Mouse (Mus musculus) embryonic facial prominence, embryonic 15.5 days (tissue): ENCODE results near the gene Prss22. TPM values are rescaled to one million over a fixed set of nuclear protein-coding genes. Genes with fewer than 3 reads are reported as not detected.

Experiments
- ATAC-seq: fragments of 200-750 bp; cut with Nextera tagmentation; 2 replicates; pipeline ENCODE4 v1.8.0; 2017; ENCODE audit warnings: low read depth, moderate TSS enrichment; ENCODE audit not compliant: insufficient number of reproducible peaks, low FRiP score, low TSS enrichment
- H3K27ac ChIP-seq: fragments of 300-500 bp; sonication (generic); replicated peaks from 2 replicates; pipeline ENCODE4 v1.5.1; 2015; ENCODE audit warnings: mild to moderate bottlenecking, inconsistent platforms
- H3K27me3 ChIP-seq: fragments of 300-500 bp; sonication (generic); 2 replicates; pipeline ENCODE4 v1.6.1; 2015; ENCODE audit warnings: inconsistent platforms
- H3K36me3 ChIP-seq: fragments of 300-500 bp; sonication (generic); 2 replicates; pipeline ENCODE4 v1.6.1; 2015; ENCODE audit warnings: mild to moderate bottlenecking, inconsistent platforms
- H3K4me1 ChIP-seq: fragments of 300-500 bp; sonication (generic); 2 replicates; pipeline ENCODE4 v1.6.1; 2015; ENCODE audit warnings: inconsistent platforms
- H3K4me2 ChIP-seq: fragments of 300-500 bp; sonication (generic); replicated peaks from 2 replicates; pipeline ENCODE4 v1.6.1; 2015; ENCODE audit warnings: mild to moderate bottlenecking, inconsistent platforms
- H3K4me3 ChIP-seq: fragments of 300-500 bp; sonication (generic); replicated peaks from 2 replicates; pipeline ENCODE4 v1.5.1; 2015; ENCODE audit warnings: mild to moderate bottlenecking, inconsistent platforms
- H3K9ac ChIP-seq: fragments of 300-500 bp; sonication (generic); 2 replicates; pipeline ENCODE4 v1.6.1; 2015; ENCODE audit warnings: inconsistent platforms
- H3K9me3 ChIP-seq: fragments of 300-500 bp; sonication (generic); replicated peaks from 2 replicates; pipeline ENCODE4 v1.6.1; 2016; ENCODE audit warnings: inconsistent platforms
- WGBS: fragments of 180-500 bp; shearing (Covaris S2); methylation state at CpG from one replicate; pipeline ENCODE4 v1.1.7; 2015; 5-methylcytosine and 5-hydroxymethylcytosine counted together
- polyA plus RNA-seq: library from polyadenylated mRNA; unstranded; fragments of >200 nt; fragmentation: Nextera tagmentation; extraction: Ambion mirVana; gene quantifications from 2 replicates; pipeline ENCODE4 v1.2.1, GENCODE M21; 2015

Gene Prss22
- polyA plus RNA-seq, 1 experiment from 2014 or later: 3.4 TPM

DNA sequence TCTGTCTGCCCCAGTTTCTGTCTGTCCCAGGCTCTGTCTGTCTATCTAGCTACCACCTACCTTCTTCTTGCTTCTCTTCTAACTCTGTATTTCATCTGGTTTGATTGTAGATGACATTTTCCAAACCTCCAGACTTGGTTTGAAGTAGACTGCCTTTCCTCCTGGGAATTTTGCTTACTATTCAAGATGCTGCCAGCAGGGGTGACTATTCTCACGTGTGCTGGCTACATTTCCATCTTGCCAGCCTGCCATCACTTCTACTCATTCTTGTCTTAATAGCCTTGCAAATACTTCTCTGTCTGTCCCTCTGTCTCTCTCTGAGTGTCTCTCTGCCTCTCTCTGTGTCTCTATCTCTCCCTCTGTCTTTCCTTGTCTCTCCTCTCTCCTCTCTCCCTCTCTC lies 2.5 kb downstream of the Prss22 start:
- Histone ChIP-seq H3K27ac (no peak overlapping the region), H3K4me1 (peaks cover 15% of the 10 kb centered on the region), H3K9me3 (no peaks in the 10 kb centered on the region), H3K36me3 (no peaks in the 10 kb centered on the region), H3K4me3 (no peak overlapping the region), H3K27me3 (no peaks in the 10 kb centered on the region), H3K9ac (no peak overlapping the region), H3K4me2 (no peak overlapping the region)
- WGBS: 35% methylated on average over 1 of the region's 1 CpGs
- ATAC-seq: no peak

DNA sequence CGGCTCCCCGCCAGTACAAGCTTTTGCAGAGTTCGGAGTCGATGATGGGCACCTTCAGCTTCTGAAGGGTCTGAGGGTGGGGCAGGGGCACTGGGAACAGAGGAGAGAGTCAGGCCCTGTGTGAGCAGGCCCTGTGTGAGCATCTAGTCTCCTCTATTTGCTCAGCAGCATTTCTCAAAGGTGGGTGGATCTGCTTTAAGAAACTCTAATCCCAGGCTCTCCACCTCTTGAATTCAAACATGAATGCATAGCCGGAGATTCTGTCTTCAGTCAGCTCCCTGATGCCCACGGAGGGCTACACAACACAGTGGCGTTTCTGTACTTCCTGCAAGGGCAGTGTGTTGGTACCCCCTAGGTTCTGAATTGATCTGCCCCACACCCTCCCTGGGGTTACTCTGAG lies 3.2 kb downstream of the Prss22 start:
- H3K4me3 ChIP-seq: no peak overlapping the region
- no peaks in the 10 kb centered on the region for H3K9me3 ChIP-seq
- H3K27me3 ChIP-seq: no peaks in the 10 kb centered on the region
- WGBS: 63% methylated on average over 7 of the region's 7 CpGs
- H3K36me3 ChIP-seq: no peaks in the 10 kb centered on the region
- no peak overlapping the region for H3K9ac ChIP-seq
- H3K27ac ChIP-seq: no peak overlapping the region
- H3K4me1 ChIP-seq: peaks cover 15% of the 10 kb centered on the region
- H3K4me2 ChIP-seq: no peak overlapping the region
- ATAC-seq: no peak

DNA sequence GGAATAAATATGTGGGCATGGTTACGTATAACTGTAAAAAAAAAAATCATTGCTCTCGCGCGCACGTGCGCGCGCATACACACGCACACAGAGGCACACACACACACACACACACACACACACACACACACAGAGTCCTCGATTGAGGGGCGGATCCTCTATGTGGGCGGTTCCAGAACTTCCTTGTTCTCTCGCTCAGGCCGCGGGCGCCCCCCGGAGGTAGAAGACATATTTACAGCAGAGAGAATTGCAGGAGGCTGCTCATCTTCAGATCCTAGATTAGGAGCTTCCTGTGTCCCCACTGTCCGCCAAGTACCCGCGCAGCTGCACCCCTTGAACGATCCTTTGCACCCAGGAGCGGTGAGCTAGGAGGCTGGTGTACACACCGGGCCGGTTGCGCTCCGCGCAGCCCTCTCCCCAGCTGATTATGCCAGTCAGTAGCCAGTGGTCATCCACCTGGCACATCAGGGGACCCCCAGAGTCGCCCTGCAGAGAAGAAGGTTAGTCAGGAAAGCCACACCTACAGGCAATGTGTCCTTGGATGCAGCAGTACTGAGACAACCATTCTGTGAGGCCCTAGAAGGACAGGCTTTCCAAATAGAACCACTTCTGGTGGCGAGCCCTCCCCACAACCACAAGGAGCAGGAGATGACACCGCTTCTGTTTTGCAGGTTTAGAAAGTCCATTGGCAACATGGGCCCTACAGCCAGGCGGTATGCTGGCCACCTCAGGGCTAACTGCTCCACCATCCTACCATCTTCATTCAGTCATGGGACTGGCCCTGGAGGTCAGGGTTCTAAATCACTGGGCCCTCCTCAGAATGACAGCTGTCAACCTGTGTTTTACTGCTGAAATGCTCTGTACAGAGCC lies 4.1 kb downstream of the Prss22 start:
- H3K36me3 ChIP-seq: no peaks in the 10 kb centered on the region
- peak; percentile 58; the same call in 1 of the 2 replicates for ATAC-seq
- H3K4me2 ChIP-seq: peak overlapping the region; percentile 57
- no peak overlapping the region for H3K27ac ChIP-seq
- 9% methylated on average over 31 of the region's 31 CpGs for WGBS
- no peaks in the 10 kb centered on the region for H3K27me3 ChIP-seq
- peak overlapping the region; percentile 35 for H3K9ac ChIP-seq
- H3K4me3 ChIP-seq: peak overlapping the region; percentile 32
- H3K9me3 ChIP-seq: no peaks in the 10 kb centered on the region
- H3K4me1 ChIP-seq: peaks cover 15% of the 10 kb centered on the region

DNA sequence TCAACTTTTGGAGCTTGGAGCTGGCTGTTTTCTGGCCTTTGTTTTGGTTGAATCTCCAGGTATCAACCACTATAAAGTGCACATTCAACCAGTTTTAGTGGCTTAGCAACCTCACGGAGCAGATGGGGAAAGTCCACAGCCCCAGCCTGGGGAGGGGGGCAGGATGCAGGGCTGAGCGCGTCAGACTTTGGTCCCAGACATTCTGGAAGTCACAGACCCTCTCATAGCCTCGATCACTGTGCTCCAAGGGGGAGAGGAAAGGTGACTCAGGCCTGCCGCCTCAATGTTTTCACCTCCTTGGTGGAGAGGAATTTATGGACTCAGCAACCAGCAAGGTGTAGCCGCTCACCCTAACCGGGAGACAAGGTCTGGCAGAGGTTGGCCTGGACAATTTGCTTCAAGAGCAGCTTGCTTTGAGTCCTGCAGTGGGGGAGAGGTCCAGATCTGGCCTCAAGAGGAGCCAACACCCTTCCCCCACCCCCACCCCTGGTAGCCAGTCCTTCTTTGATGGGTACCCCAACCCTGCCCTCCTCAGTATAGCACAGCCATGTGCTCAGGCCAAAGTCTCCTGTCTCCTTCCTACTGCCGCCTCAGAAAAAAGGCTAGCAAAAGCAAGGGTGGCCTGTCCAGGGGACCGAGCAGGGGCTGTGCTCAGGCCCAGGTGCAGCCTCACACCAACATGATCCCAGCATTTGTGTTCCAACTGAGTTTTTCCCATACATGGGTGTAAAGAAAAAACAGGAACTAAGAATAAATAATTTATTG lies 4.9 kb downstream of the Prss22 start:
- whole genome bisulfite sequencing: 68% methylated on average over 9 of the region's 9 CpGs
- no peaks in the 10 kb centered on the region for H3K36me3 ChIP-seq
- ATAC-seq: no peak
- no peaks in the 10 kb centered on the region for H3K9me3 ChIP-seq
- peak overlapping the region; percentile 32 for H3K4me3 ChIP-seq
- H3K27ac ChIP-seq: no peak overlapping the region
- H3K4me2 ChIP-seq: peak overlapping the region; percentile 57
- H3K27me3 ChIP-seq: no peaks in the 10 kb centered on the region
- H3K4me1 ChIP-seq: peaks cover 9% of the 10 kb centered on the region; the same call in 1 of the 2 replicates
- H3K9ac ChIP-seq: no peak overlapping the region

DNA sequence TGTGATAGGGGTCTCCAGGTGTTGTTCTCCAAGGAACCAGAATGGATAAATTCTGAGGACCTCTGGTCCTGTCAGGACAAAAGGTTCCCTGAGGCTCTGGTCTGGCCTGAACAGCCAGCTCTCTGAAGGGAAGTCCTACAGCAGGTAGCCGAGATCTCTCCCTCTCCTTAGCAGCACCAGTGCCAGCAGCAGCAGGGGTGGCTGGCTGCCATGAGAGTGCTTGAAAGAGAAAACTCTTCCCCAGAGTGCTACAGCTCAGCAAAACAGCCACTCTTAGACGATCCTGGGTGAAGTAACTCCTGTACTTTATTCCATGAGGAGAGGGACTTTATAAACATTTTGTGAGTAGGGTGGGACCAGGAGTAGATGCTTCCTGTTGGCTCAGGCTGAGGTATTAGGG lies 8.1 kb downstream of the Prss22 start:
- H3K27me3 ChIP-seq: no peaks in the 10 kb centered on the region
- no peak for ATAC-seq
- peaks cover 8% of the 10 kb centered on the region; the same call in 1 of the 2 replicates for H3K4me1 ChIP-seq
- H3K27ac ChIP-seq: no peak overlapping the region
- H3K4me3 ChIP-seq: no peak overlapping the region
- no peaks in the 10 kb centered on the region for H3K9me3 ChIP-seq
- no peaks in the 10 kb centered on the region for H3K36me3 ChIP-seq
- no peak overlapping the region for H3K4me2 ChIP-seq
- no peak overlapping the region for H3K9ac ChIP-seq
- WGBS: 41% methylated on average over 2 of the region's 2 CpGs

- 66% methylated on average over 1 of the region's 1 CpGs for WGBS
Measured at GRCm38 (mm10) chr17:23984989-23985388, 12.9 kb downstream of the Prss22 start.

GRCm38 (mm10) chr17:23982912-23983311 lies 15.0 kb downstream of the Prss22 start:
- Histone ChIP-seq H3K9ac (no peak overlapping the region), H3K27me3 (no peaks in the 10 kb centered on the region; the same call in 1 of the 2 replicates), H3K4me2 (no peak overlapping the region), H3K4me3 (no peak overlapping the region), H3K9me3 (no peaks in the 10 kb centered on the region), H3K27ac (no peak overlapping the region), H3K36me3 (no peaks in the 10 kb centered on the region), H3K4me1 (no peaks in the 10 kb centered on the region)
- 34% methylated on average over 4 of the region's 4 CpGs for WGBS
- ATAC-seq: no peak

More at GRCm38 (mm10) chr17:23984989-23985388, 12.9 kb downstream of the Prss22 start:
- H3K9ac ChIP-seq: no peak overlapping the region
- no peak overlapping the region for H3K4me3 ChIP-seq
- no peak overlapping the region for H3K4me2 ChIP-seq
- H3K4me1 ChIP-seq: no peaks in the 10 kb centered on the region
- no peaks in the 10 kb centered on the region; the same call in 1 of the 2 replicates for H3K27me3 ChIP-seq
- H3K9me3 ChIP-seq: no peaks in the 10 kb centered on the region
- no peaks in the 10 kb centered on the region for H3K36me3 ChIP-seq
- H3K27ac ChIP-seq: no peak overlapping the region
- no peak for ATAC-seq

DNA sequence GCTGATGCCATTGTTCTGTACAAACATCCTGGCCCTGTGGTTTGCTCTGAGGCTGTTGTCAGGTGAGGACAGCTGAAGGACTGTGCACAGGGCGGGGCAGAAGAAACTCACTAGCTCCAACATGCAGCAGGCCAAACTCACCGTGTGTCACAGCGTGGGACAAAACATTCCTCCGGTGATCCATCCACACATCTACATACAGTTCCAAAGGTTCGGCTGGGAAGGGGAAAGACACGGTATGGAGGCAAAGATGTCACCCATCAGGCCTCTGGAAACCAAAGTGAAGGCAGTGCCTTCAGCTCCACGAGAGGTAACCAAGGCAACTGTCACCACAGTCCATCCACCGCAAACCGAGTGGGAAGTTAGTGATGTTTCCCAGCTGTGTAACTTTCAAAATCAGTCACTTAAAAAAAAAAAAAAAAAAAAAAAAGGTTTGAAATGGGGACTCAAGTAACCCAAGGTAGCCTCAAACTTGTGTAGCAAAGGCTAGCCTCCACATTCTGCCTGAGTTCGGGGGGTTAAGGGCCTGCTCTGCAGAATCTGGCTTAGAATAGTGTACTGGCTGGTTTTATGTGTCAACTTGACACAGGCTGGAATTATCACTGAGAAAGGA lies 17.5 kb downstream of the Prss22 start, which contains the start of gene Prss30:
Prss30 (minus strand) TSS at position 270 of the 613 bp plus-strand sequence.
- Histone ChIP-seq H3K4me2 (no peak within 1 kb of the TSS), H3K4me3 (no peak within 1 kb of the TSS), H3K27me3 (no peaks in the 10 kb centered on the region; the same call in 1 of the 2 replicates), H3K36me3 (no peaks in the 10 kb centered on the region), H3K4me1 (no peaks in the 10 kb centered on the region), H3K9ac (no peak within 1 kb of the TSS), H3K27ac (no peak within 1 kb of the TSS), H3K9me3 (no peaks in the 10 kb centered on the region)
- no peak for ATAC-seq
- 65% methylated on average over 10 of the region's 10 CpGs for WGBS

DNA sequence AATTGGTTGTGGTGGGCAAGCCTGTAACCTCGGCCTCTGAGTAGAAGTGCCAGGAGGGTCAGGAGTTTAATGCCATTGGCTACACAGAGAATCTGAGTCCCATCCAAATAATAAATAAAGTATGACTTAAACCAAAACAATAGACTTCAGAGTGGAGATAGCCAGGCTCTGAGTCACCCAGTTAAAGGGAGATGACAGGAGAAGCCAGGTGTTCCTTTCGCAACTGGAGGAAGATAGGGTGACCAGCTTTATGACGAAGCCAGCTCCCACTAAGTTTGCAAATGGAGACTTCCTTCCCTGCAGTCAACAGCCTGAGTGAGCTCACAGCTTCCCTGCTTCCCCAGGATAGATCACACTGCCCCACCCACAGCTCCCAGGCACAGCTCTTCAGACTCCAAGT lies 18.4 kb downstream of the Prss22 start:
- Histone ChIP-seq H3K9ac (no peak overlapping the region), H3K27me3 (no peaks in the 10 kb centered on the region; the same call in 1 of the 2 replicates), H3K27ac (no peak overlapping the region), H3K4me3 (no peak overlapping the region), H3K36me3 (no peaks in the 10 kb centered on the region), H3K4me1 (no peaks in the 10 kb centered on the region), H3K9me3 (no peaks in the 10 kb centered on the region), H3K4me2 (no peak overlapping the region)
- ATAC-seq: no peak
- WGBS: 43% methylated on average over 3 of the region's 3 CpGs

- Histone ChIP-seq H3K9me3 (no peaks in the 10 kb centered on the region), H3K4me3 (no peak overlapping the region), H3K4me2 (no peak overlapping the region), H3K4me1 (no peaks in the 10 kb centered on the region), H3K9ac (no peak overlapping the region), H3K36me3 (no peaks in the 10 kb centered on the region), H3K27me3 (no peaks in the 10 kb centered on the region), H3K27ac (no peak overlapping the region)
- ATAC-seq: no peak
- 68% methylated on average over 4 of the region's 4 CpGs for WGBS
Measured at GRCm38 (mm10) chr17:23976665-23977064, 21.2 kb downstream of the Prss22 start.

GRCm38 (mm10) chr17:23971315-23971714 lies 26.6 kb downstream of the Prss22 start:
- no peak overlapping the region for H3K4me3 ChIP-seq
- WGBS: 79% methylated on average over 9 of the region's 9 CpGs
- no peaks in the 10 kb centered on the region for H3K36me3 ChIP-seq
- no peak for ATAC-seq
- H3K4me1 ChIP-seq: no peaks in the 10 kb centered on the region
- no peak overlapping the region for H3K4me2 ChIP-seq
- no peak overlapping the region for H3K27ac ChIP-seq
- no peaks in the 10 kb centered on the region for H3K9me3 ChIP-seq
- H3K27me3 ChIP-seq: no peaks in the 10 kb centered on the region
- no peak overlapping the region for H3K9ac ChIP-seq
